ENCODE assay signal across 22 mouse cellular contexts in genomic region chr4:104843546-104843945, GRCm38 (mm10). TPM values are rescaled to one million over a fixed set of nuclear protein-coding genes. Genes with fewer than 3 reads are reported as not detected.
"Had no signal": no experiment of that assay in that cellular context is flagged by ENCODE, and none has a peak within 500 bp of the region (broad histone marks: within the 10 kb centered on the region; RNA-seq: fewer than 3 reads in every experiment).

No protein-coding gene starts in this region.

- H3K27me3 ChIP-seq: liver, embryonic 15.5 days; neural tube, embryonic 12.5 days had no signal

- ATAC-seq: lung, postnatal 0 days had no signal

- H3K36me3 ChIP-seq: limb, embryonic 10.5 days; liver, embryonic 15.5 days; midbrain, embryonic 10.5 days; neural tube, embryonic 12.5 days had no signal

- H3K9ac ChIP-seq: liver, embryonic 15.5 days; neural tube, embryonic 12.5 days had no signal

- H3K9me3 ChIP-seq: limb, embryonic 10.5 days; liver, embryonic 15.5 days; midbrain, embryonic 10.5 days; neural tube, embryonic 12.5 days had no signal

- H3K27ac ChIP-seq: left cerebral cortex, adult 2 months; limb, embryonic 10.5 days; liver, embryonic 15.5 days; neural tube, embryonic 12.5 days had no signal

- DNase-seq: kidney, postnatal 25 days; lung, adult 2 months; lung, postnatal 36 days; retina, postnatal 1 day; right cerebral cortex, postnatal 4 days; spleen, adult 18-20 months; thymus, adult 18-20 months; thymus, postnatal 14 days had no signal

- H3K4me1 ChIP-seq: limb, embryonic 10.5 days; liver, embryonic 15.5 days; neural tube, embryonic 12.5 days had no signal

- H3K4me2 ChIP-seq: liver, embryonic 11.5 days; liver, embryonic 15.5 days; neural tube, embryonic 12.5 days had no signal

- H3K4me3 ChIP-seq: left cerebral cortex, adult 2 months; limb, embryonic 10.5 days; liver, embryonic 15.5 days; midbrain, embryonic 10.5 days; myocyte; neural tube, embryonic 12.5 days had no signal

RNA-seq across cellular contexts. Expression of gene Gm17662, which starts 13.6 kb away (rescaled TPM):
- total RNA-seq: layer of hippocampus, postnatal 25 days; left cerebral cortex, adult 2 months; left cerebral cortex, postnatal 14 days; megakaryocyte progenitor cell, adult 5-6 weeks had no signal
- polyA plus RNA-seq: kidney, embryonic 16.5 days; limb, embryonic 10.5 days; limb, embryonic 14.5 days; liver, embryonic 11.5 days; liver, embryonic 15.5 days; lung, adult 2 months; lung, postnatal 0 days; midbrain, embryonic 10.5 days; myocyte; neural tube, embryonic 12.5 days; stomach, embryonic 14.5 days had no signal

RNA-seq across cellular contexts. Expression of gene C8a, which starts 32.7 kb away (rescaled TPM):
- total RNA-seq: layer of hippocampus, postnatal 25 days; left cerebral cortex, adult 2 months; megakaryocyte progenitor cell, adult 5-6 weeks had no signal
- polyA plus RNA-seq: limb, embryonic 10.5 days; lung, adult 2 months; lung, postnatal 0 days; midbrain, embryonic 10.5 days; myocyte; neural tube, embryonic 12.5 days; stomach, embryonic 14.5 days had no signal
